Comparison of ENCODE assay signal across 16 mouse cellular contexts in genomic region chr17:89119250-89119649, GRCm38 (mm10).
"Had no signal": no experiment of that assay in that cellular context is flagged by ENCODE, and none has a peak within 500 bp of the region (broad histone marks: within the 10 kb centered on the region; RNA-seq: fewer than 3 reads in every experiment).

No protein-coding gene starts in this region.

- H3K4me1 ChIP-seq: midbrain, embryonic 10.5 days; midbrain, embryonic 12.5 days; neural tube, embryonic 12.5 days; stomach, embryonic 15.5 days had no signal

- H3K36me3 ChIP-seq: midbrain, embryonic 10.5 days; midbrain, embryonic 12.5 days; neural tube, embryonic 12.5 days; stomach, embryonic 15.5 days had no signal

- H3K9me3 ChIP-seq: midbrain, embryonic 10.5 days; midbrain, embryonic 12.5 days; neural tube, embryonic 12.5 days; stomach, embryonic 15.5 days had no signal

- H3K27ac ChIP-seq: midbrain, embryonic 10.5 days; midbrain, embryonic 12.5 days; neural tube, embryonic 12.5 days; stomach, embryonic 15.5 days; stomach, postnatal 0 days had no signal

- H3K4me2 ChIP-seq: lung, embryonic 14.5 days; midbrain, embryonic 12.5 days; neural tube, embryonic 12.5 days; stomach, embryonic 15.5 days had no signal

- H3K4me3 ChIP-seq: midbrain, embryonic 10.5 days; midbrain, embryonic 12.5 days; myocyte; neural tube, embryonic 12.5 days; stomach, embryonic 15.5 days had no signal

- H3K9ac ChIP-seq: lung, embryonic 14.5 days; midbrain, embryonic 12.5 days; neural tube, embryonic 12.5 days; stomach, embryonic 15.5 days had no signal

- H3K27me3 ChIP-seq: midbrain, embryonic 12.5 days; neural tube, embryonic 12.5 days; stomach, embryonic 15.5 days had no signal

- DNase-seq: lung, adult 18-20 months; lung, embryonic 14.5 days; lung, postnatal 10 days; lung, postnatal 4 days; midbrain, embryonic 14.5 days; right cerebral cortex, postnatal 14 days; thymus, adult 18-20 months; thymus, postnatal 14 days; thymus, postnatal 36 days had no signal

- ATAC-seq: midbrain, embryonic 16.5 days had no signal
